Mouse (Mus musculus): Measurements from ENCODE around the gene Arhgap42.

Gene Arhgap42

GRCm38 (mm10) chr9:9208205-9208604 lies 30.7 kb downstream of the Arhgap42 start:
- no peak for DNase-seq

- DNase-seq: no peak
These were observed 31.6 kb downstream of the Arhgap42 start for GRCm38 (mm10) chr9:9207251-9207650.

DNA sequence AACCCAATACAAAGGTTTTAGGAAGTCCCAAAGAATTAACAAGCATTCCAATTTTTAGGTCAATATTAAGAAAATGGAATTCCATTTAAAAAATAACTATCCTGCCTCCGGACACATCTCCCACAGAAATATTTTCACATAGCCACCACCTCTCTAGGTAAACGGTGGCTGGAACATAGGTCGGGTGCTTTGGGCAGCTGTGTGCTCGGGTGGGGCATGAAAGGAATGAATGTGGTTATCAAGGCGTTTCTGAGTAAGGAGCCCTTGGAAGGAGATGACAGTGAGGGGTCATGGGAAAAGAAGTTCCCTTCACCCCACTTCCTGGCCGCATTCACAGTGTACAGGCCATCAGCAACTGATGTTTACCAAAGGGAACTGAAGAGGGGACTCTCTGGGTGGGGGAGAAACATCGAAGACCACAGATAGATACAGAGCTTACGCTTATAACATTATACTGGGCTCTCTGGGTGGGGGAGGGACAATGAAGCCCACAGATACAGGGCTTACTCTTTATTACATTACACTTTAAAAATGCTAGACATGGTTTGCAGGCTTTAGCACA lies 38.0 kb downstream of the Arhgap42 start:
- no peak for DNase-seq

- no peak for DNase-seq
These were observed 39.6 kb downstream of the Arhgap42 start for GRCm38 (mm10) chr9:9199170-9199841.

- no peak for DNase-seq
These were observed 40.3 kb downstream of the Arhgap42 start for GRCm38 (mm10) chr9:9198645-9199044.

DNA sequence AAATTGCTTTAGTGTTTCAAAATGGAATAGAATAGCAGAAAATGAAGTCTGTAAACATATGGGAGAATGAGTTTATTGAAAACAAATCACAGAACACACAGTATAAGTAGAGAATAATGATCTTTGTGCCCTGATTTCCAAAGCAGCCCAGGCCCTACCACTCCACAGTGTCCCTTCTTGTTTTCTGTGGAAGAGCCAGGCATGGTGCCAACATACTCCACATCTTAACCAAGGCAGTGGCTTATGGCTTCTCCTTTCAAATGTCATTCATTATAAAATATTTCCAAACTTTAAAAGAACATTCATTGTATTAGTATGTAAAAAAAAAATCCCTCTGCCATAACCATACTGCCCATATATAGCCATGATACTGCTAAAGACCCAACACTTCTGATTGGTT lies 42.9 kb downstream of the Arhgap42 start:
- no peak for DNase-seq

DNA sequence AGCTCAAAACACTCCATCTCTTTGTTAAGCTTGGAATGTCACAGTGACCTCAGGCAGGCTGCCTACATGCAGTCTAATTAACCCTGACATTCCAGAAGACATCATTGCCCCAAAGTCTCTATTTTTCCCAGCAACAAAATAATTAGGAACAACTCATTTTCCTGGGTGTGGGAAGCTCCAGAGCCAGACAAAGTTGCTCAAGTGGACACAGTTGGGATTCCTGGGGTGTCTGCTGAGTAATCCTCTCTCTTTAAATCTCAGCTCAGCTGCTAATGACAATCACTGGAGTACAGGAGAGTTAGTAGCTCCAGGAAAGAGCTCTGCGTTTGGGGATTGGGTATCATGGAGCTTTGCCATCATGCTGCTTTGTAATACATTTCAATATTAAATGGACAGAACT lies 44.4 kb downstream of the Arhgap42 start:
- no peak for DNase-seq

DNA sequence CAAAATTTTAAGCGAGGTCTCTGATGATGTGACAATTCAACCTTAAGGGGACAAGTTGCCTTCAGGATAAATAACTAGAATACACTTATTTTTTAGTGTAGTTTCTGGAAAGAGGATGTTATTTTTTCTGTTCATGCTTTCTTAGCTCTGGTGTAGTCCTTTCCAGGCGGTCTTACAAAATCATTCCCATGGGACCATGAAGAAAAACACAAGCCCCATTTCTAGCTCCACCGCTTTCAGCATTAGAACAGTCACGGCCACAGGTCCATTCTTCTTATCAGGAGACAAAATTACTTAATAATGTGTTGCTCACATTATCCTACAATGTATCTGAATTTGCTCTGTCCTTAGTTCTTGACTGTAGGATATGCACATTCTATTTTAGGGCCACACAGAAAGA lies 46.2 kb downstream of the Arhgap42 start:
- no peak for DNase-seq

DNA sequence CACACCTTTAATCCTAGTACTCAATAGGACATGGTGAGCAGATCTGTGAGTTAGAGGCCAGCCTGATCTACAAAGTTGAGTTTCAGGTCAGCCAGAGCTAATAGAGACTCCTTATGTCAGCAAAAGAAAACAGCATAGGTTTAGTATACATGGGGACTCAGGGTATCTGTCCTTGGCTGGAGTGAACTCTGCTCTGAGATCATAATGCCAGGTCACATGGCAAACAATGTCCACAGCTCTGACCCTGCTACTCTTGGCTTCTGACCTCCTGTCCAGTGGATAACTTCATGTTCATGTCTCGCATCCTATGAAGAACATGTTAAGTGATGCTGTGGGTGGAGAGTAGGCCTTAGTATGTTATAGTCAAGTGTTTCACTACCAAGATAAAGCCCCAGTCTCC lies 48.1 kb downstream of the Arhgap42 start:
- no peak for DNase-seq

DNA sequence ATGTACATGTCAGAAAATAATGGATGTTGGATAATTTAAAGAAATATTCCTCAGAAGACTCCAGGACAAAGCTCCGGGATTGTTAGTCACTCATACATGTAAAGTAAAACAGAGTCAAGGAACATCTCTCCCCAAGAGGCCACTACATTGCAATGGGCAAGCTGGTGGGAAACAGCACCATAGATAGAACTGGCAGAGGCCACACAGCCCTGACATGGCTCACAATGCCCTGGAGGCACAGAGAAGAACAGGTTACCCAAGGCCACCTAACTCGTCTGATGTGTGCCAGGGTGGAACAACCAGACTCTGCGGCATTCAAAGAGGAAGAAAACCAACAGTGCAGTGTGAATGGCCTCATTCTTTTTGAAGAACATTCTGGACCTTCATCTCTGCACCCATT lies 50.7 kb downstream of the Arhgap42 start:
- DNase-seq: no peak

GRCm38 (mm10) chr9:9177745-9178144 lies 61.2 kb downstream of the Arhgap42 start:
- DNase-seq: no peak

GRCm38 (mm10) chr9:9174924-9175323 lies 64.0 kb downstream of the Arhgap42 start:
- DNase-seq: no peak

- no peak for DNase-seq
These were observed 64.7 kb downstream of the Arhgap42 start for GRCm38 (mm10) chr9:9174206-9174605.

DNA sequence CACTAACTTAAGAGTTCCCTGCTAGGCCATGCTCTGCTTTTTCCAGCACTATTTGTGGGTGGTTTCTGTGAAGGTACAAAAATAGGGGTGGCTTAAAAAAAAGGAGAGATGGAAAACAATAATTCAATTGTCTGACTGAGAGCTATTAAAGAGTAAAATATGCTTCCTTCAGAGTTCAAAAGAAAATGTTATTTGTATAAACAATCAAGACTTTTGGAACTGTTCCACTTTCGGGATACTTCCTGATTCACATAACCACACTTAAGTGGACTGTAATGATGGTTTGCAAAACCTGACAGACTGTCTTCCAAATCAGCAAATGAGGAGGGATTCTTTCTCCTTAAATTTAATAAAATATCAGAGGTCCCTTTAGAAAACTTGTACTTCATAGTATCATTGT lies 65.8 kb downstream of the Arhgap42 start:
- no peak for DNase-seq

DNA sequence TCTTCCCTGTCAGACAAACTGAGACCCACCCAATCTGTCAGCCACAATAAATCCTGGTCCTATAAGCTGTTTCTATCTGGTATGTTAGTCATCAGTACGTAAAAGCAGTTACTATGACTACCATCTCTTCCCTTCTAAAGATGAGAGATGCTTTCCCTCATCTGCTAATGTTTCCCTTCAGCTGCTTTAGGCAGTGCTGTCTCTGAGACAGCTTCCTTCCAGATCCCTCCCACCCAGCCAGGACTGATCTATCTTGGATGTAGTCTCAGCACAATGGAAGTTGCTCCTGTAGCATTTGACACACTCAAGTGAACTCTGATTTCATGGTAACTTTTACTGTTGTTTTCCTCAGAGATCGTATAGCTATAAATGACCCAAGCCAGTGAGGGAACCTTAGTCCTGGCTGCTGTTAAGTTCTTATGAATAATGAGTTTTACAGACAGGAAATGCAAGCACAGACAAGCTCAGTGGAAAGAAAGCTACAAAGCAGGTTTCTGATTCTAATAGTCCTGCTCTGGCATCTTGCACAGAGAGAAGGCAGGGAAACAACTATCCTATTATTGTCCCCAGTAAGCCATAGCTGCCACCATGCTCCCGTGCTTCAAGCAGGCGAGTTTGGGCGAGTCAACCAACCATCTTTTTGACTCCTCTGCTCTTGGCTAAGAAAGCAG lies 67.6 kb downstream of the Arhgap42 start:
- DNase-seq: no peak

DNA sequence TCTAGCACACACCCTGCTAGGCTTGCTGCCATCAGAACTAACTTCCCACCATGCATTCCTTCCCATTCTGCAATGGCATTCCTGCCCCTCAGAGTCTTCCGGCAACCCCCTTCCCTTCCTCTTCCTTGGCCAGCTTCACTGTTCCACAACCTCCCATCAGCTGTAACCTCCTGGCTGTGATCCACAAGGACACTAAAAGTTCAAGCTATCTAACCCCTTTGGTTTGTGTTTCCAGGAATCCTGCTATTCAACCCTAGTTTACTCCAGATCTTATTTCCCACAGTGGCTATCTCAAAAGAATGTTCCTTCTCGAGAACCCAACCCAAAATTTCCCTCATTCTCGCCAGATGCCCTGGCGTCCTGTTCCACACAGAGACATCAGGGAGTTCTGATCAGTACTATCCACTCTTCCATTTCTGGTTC lies 73.2 kb downstream of the Arhgap42 start:
- no peak for DNase-seq

DNA sequence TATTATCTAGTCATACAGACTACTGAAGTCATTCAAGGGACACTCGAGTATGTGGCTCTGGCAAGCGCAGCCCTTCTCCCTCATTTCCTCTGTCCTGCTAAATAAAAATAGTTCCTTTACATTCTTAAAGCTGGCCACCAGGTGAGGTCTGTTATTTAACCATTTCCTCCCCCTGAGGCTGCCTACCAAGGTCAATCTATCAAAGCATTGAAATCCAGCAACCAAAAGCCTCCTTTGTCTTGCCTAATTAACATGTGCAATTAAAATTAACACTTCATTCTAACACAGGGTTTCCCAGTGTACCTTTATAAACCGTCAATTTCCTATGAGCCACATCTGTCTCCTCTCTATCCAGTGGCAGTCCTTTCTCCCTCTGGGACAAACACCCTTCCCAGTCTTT lies 78.2 kb downstream of the Arhgap42 start:
- DNase-seq: no peak

GRCm38 (mm10) chr9:9158241-9158640 lies 80.7 kb downstream of the Arhgap42 start:
- DNase-seq: no peak

DNA sequence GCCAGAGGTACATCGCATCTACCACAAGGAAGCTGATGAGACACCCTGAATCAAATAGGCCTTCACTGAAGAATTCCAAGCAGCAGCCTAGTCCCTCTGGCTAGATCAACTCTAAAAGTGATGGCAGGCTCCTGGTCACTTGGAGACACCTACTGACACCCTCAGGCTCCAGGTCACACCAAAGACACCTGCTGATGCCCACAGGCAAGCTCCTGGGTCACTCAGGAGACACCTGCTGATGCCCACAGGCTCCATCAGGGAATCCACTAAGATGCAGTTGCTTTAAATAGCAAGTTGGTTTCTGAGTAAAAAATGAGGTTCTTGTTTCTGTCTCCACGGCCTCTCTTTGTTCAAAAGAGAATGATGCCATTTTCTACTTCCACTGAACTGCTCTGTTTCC lies 81.5 kb downstream of the Arhgap42 start:
- no peak for DNase-seq

DNA sequence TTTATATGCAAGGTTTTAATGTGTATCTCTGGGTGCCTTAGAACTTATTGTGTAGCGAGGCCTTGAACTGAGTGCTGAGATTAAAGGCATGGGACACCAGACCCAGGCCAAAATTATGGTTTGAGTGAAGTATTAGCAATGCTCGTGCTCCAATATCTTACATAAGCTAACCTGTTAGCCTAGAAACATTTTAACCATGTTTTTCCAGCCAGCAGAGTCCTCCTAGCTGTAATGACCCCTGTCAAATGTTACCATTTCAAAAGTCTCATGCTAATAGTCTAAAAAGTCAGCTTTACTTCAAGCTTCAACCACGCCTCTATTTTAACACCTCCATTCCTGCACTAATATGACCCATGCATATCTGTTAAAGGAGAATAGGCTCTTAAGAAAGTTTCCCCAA lies 84.3 kb downstream of the Arhgap42 start:
- no peak for DNase-seq

DNA sequence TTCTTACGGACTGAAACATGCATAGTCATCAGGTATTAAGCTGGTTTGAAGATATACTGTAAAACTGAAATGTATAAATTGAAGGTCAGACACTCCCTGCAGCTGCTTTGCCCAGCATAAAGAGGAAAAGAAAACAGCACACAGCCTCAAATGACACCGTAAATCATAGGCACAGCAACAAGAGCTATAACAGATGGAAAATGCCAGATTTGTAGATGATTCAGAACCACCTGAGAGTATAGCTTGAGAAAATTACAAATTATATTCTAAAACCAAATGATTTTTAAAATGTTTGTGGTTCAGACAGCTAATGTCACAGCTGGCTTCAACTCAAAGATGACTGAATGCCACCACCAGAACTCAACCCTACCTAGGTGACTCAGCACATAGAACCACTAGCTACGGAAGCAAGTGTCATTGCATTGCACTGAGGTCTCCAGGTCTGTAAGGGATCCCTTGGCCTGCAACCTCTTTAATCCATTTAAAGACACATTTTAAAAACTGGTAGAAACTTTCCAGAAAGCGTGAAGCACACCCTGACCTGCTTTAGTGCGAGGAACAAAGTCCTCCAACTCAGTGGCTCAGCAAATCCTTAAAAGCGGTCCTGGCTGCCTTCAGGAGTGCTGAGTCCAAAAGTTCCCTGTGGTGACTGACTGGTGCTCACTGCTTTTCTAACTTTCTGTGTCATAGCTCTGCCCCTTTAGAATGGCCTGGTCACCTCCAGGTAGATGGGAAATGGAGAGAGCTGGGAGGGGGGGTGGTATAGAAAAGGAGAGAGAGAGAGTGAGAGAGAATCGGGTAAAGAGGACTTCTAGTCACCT lies 94.4 kb downstream of the Arhgap42 start:
- DNase-seq: no peak

DNA sequence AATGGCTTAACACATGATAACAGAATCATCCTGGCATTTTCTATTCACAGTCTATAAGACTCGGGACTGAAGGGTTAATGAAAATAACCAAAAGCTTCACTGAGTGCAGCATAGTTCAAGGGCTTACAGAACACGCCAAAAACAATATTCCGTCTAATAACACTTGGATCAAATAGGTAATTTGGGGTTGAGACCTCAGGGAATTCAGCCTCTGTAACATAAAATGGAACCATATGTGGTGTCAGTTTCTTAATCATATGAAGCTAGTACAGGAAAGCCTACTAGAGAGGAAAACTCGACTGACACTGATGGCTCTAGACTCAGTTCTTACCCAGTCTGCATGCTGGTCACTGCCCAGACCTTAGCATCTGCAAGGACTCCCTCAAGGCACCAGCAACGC lies 95.8 kb downstream of the Arhgap42 start:
- DNase-seq: no peak

DNA sequence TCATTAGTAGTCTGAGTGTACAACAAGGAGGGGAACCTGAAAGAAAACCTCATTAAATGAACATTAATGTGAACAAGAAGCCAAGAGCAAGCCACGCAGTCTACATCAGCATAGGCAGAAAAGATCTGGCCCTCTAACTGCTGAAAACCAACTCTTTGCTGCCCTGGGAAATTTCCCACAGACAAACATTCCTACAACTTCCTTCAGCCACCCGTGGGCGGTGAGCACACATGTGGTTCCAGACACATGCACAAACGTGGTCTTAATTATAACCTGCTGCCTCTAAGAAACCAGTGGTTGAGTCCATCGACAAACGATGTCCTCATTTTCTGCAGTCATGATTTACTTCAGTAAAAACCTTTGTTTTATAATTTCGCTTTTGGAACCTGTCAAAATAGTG lies 96.3 kb downstream of the Arhgap42 start:
- DNase-seq: no peak

GRCm38 (mm10) chr9:9142144-9142543 lies 96.8 kb downstream of the Arhgap42 start:
- no peak for DNase-seq
